Mouse (Mus musculus): ENCODE data around the gene Bcl3.

DNA sequence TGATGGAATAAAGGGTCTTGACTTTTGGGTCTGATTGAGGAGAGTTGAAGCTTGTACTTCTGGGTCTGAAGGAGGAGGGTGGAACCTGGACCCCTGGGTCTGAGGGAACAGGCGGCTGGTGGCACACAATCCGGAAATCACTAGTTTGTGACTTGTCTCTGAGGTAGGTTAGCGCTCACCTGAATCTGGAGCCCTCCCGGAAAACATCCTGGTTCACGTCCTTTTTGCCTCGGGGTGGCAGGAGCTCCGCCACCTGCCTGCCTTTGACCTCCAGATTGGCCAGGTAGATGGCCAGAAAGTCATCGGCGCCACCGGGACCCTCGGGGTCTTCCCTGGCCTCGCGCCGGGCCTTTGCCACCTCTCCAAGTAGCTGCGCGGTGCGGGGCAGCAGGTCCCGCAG is 26.3 kb downstream of the Bcl3 start:
- TF ChIP-seq CTCF (IDR thresholded peaks at IDR 0.05; ENCODE audit: extremely low read depth, insufficient read length, insufficient replicate concordance, low read depth, low read length) (no peak), POLR2A (IDR thresholded peaks at IDR 0.05; ENCODE audit: low read depth, low read length) (no peak)

All from small intestine, adult 2 months (tissue).